Mouse (Mus musculus): Measurements from ENCODE around the gene Wnk1. TPM values are rescaled to one million over a fixed set of nuclear protein-coding genes. Genes with fewer than 3 reads are reported as not detected.

The Wnk1 gene
- polyA plus RNA-seq, 1 experiment from 2014 or later, result 94.9 TPM

DNA sequence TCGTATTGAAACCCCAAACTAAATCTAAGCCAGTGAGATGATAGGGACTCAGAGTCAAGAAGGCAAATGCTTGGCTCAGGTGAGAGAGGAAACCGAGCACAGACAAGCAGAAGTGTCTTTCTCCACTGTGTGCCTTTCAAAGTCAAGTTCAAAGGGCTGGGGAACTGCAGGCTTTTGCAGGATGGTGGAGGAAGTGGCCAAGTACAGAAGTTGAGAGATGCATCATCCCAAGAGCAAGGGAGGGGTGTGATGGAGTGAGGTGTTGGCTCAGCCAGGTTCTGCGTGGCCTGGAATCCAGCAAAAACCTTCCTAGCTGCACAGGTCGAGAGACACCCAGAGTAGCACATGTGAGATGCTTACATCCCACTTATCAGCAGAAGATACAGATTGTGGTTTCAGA lies 43.0 kb upstream of the Wnk1 start:
- WGBS, result 75% methylated on average over 4 of the region's 4 CpGs
- H3K4me2 ChIP-seq (ENCODE audit: low read length), result no peak overlapping the region
- no peak for ATAC-seq (ENCODE audit: insufficient number of reproducible peaks, insufficient read depth, low FRiP score, low read depth)
- H3K4me3 ChIP-seq (ENCODE audit: control insufficient read depth in 1 of 2, insufficient read depth in 1 of 2, low read depth in 1 of 2, low read length in 2 of 2), result no peak overlapping the region
- no peaks in the 10 kb centered on the region for H3K36me3 ChIP-seq (ENCODE audit: control insufficient read depth, insufficient read depth, low read length)
- H3K27me3 ChIP-seq (ENCODE audit: control insufficient read depth, insufficient read depth, low read length), result no peaks in the 10 kb centered on the region
- H3K4me1 ChIP-seq (ENCODE audit: control insufficient read depth in 2 of 2, insufficient read depth in 2 of 2, low read length in 2 of 2), result no peaks in the 10 kb centered on the region
- H3K9ac ChIP-seq (ENCODE audit: low read length), result no peak overlapping the region
- no peak overlapping the region for H3K27ac ChIP-seq (replicated peaks in 1 of 2; ENCODE audit: control insufficient read depth in 1 of 2, insufficient read depth in 1 of 2, low read depth in 2 of 2, low read length in 2 of 2)
- H3K9me3 ChIP-seq (ENCODE audit: control insufficient read depth, low read length), result no peaks in the 10 kb centered on the region

DNA sequence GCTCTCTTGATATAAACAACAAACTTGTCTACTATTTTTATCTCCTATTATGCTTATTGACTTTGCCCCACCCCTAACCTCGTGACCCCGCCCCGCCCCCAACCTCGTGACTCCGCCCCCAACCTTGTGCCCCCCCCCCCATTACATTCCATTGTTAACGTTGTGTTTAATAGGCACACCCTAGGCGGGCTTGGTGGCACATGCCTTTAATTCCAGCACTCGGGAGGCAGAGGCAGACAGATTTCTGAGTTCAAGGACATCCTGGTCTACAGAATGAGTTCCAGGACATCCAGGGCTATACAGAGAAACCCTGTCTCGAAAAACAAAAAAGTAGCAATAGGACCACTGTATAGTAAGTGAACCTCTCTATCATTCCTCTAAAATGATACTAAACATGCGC lies 41.1 kb upstream of the Wnk1 start:
- WGBS, result 82% methylated on average over 10 of the region's 10 CpGs
- Histone ChIP-seq H3K27ac (replicated peaks in 1 of 2; ENCODE audit: control insufficient read depth in 1 of 2, insufficient read depth in 1 of 2, low read depth in 2 of 2, low read length in 2 of 2) (no peak overlapping the region), H3K9me3 (ENCODE audit: control insufficient read depth, low read length) (no peaks in the 10 kb centered on the region), H3K4me1 (ENCODE audit: control insufficient read depth in 2 of 2, insufficient read depth in 2 of 2, low read length in 2 of 2) (no peaks in the 10 kb centered on the region), H3K36me3 (ENCODE audit: control insufficient read depth, insufficient read depth, low read length) (no peaks in the 10 kb centered on the region), H3K27me3 (ENCODE audit: control insufficient read depth, insufficient read depth, low read length) (no peaks in the 10 kb centered on the region), H3K4me2 (ENCODE audit: low read length) (no peak overlapping the region), H3K9ac (ENCODE audit: low read length) (no peak overlapping the region), H3K4me3 (ENCODE audit: control insufficient read depth in 1 of 2, insufficient read depth in 1 of 2, low read depth in 1 of 2, low read length in 2 of 2) (no peak overlapping the region)
- no peak for ATAC-seq (ENCODE audit: insufficient number of reproducible peaks, insufficient read depth, low FRiP score, low read depth)

DNA sequence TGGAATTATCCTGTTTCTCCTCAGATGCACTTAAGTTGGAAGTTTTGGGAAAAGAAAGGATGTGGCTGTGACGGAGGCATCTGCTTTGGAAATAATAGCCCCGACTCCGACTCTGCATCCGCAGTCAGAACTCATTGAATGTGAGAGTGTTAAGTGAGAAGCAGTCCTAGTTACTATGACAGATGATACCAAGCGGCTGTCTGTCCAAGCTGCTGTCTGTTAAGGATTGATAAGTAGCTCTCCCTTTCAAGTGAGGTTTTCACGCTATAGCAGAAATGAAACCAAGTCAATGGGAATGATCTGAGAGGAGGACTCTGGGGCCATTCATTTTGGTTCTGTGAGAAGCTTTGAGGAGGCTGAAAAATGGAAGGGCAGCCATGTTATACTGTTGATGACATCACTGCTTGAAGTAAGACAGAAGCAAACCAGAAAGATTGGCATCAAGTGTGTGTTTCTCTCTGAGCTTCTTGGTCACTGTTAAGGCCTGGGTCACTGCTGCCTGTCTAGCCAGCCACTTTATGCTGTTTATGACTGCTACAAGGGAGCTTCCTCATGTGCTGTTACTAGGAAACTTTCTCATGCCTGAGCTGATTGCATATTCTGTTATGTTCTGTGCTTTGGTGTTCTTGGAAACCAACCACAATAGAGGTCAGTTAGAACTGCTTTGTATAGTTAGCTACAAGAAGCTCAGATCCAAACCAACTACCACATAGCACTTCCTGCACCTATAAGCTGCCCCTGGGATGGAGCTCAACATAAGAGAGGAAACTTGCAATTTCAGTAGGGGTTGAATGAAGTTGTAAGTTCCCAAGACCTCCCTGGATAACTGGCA lies 38.4 kb upstream of the Wnk1 start:
- no peaks in the 10 kb centered on the region for H3K9me3 ChIP-seq (ENCODE audit: control insufficient read depth, low read length)
- no peak overlapping the region for H3K4me2 ChIP-seq (ENCODE audit: low read length)
- H3K9ac ChIP-seq (ENCODE audit: low read length), result no peak overlapping the region
- WGBS, result 68% methylated on average over 6 of the region's 6 CpGs
- H3K36me3 ChIP-seq (ENCODE audit: control insufficient read depth, insufficient read depth, low read length), result no peaks in the 10 kb centered on the region
- ATAC-seq (ENCODE audit: insufficient number of reproducible peaks, insufficient read depth, low FRiP score, low read depth), result no peak
- no peaks in the 10 kb centered on the region for H3K4me1 ChIP-seq (ENCODE audit: control insufficient read depth in 2 of 2, insufficient read depth in 2 of 2, low read length in 2 of 2)
- no peaks in the 10 kb centered on the region for H3K27me3 ChIP-seq (ENCODE audit: control insufficient read depth, insufficient read depth, low read length)
- no peak overlapping the region for H3K27ac ChIP-seq (replicated peaks in 1 of 2; ENCODE audit: control insufficient read depth in 1 of 2, insufficient read depth in 1 of 2, low read depth in 2 of 2, low read length in 2 of 2)
- no peak overlapping the region for H3K4me3 ChIP-seq (ENCODE audit: control insufficient read depth in 1 of 2, insufficient read depth in 1 of 2, low read depth in 1 of 2, low read length in 2 of 2)

DNA sequence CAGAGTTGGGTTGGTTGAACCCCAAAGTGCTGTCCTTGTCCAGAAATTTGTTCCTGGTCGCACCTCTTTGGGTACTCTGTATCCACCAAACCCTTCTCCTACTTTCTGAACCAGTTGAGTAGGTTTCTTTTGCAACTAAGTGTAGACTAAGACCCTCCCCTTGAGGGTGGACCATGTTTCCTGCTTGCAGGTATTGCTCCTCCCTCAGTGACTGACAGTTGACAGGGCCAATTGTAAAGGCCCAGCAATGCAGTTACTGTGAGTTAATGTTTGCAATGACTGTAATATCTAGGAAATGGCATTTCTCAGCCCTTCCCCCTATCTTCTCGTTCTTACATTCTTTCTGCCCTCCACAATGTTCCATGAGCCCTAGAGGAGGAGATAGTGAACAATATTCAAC lies 34.2 kb upstream of the Wnk1 start:
- no peak for ATAC-seq (ENCODE audit: insufficient number of reproducible peaks, insufficient read depth, low FRiP score, low read depth)
- 50% methylated on average over 2 of the region's 2 CpGs for WGBS

DNA sequence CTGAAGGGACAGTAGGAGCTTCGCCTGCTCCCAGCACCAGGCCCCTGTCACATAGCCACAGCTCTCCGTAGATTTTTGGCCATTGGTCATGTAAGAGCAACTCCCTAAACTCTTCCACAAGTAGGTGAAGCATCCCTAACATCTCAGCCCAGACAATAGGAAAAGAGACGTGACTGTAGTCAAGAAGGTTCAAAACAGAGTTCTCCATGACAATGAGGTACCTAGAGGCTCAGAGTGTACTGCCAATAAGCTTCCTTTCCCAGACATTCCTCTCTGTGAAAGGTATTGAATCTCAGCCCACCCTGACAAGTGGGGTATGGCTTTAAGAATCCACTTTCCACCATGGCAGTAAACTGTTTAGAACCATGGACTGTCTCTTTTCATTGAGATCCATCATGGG lies 31.1 kb upstream of the Wnk1 start:
- no peak overlapping the region for H3K9ac ChIP-seq (ENCODE audit: low read length)
- H3K27me3 ChIP-seq (ENCODE audit: control insufficient read depth, insufficient read depth, low read length), result no peaks in the 10 kb centered on the region
- no peak overlapping the region for H3K4me3 ChIP-seq (ENCODE audit: control insufficient read depth in 1 of 2, insufficient read depth in 1 of 2, low read depth in 1 of 2, low read length in 2 of 2)
- no peak overlapping the region for H3K27ac ChIP-seq (replicated peaks in 1 of 2; ENCODE audit: control insufficient read depth in 1 of 2, insufficient read depth in 1 of 2, low read depth in 2 of 2, low read length in 2 of 2)
- peaks cover 5% of the 10 kb centered on the region; the same call in 1 of the 2 replicates for H3K9me3 ChIP-seq (ENCODE audit: control insufficient read depth, low read length)
- H3K36me3 ChIP-seq (ENCODE audit: control insufficient read depth, insufficient read depth, low read length), result no peaks in the 10 kb centered on the region
- H3K4me1 ChIP-seq (ENCODE audit: control insufficient read depth in 2 of 2, insufficient read depth in 2 of 2, low read length in 2 of 2), result no peaks in the 10 kb centered on the region; a peak in 1 of 4 replicates
- no peak for ATAC-seq (ENCODE audit: insufficient number of reproducible peaks, insufficient read depth, low FRiP score, low read depth)
- no peak overlapping the region for H3K4me2 ChIP-seq (ENCODE audit: low read length)
- 87% methylated on average over 3 of the region's 3 CpGs for WGBS

More for the DNA sequence above, 34.2 kb upstream of the Wnk1 start:
- H3K9ac ChIP-seq (ENCODE audit: low read length), result no peak overlapping the region
- H3K4me3 ChIP-seq (ENCODE audit: control insufficient read depth in 1 of 2, insufficient read depth in 1 of 2, low read depth in 1 of 2, low read length in 2 of 2), result no peak overlapping the region
- no peaks in the 10 kb centered on the region for H3K4me1 ChIP-seq (ENCODE audit: control insufficient read depth in 2 of 2, insufficient read depth in 2 of 2, low read length in 2 of 2)
- H3K27me3 ChIP-seq (ENCODE audit: control insufficient read depth, insufficient read depth, low read length), result no peaks in the 10 kb centered on the region
- peaks cover 5% of the 10 kb centered on the region; the same call in 1 of the 2 replicates for H3K9me3 ChIP-seq (ENCODE audit: control insufficient read depth, low read length)
- no peak overlapping the region for H3K4me2 ChIP-seq (ENCODE audit: low read length)
- no peak overlapping the region for H3K27ac ChIP-seq (replicated peaks in 1 of 2; ENCODE audit: control insufficient read depth in 1 of 2, insufficient read depth in 1 of 2, low read depth in 2 of 2, low read length in 2 of 2)
- H3K36me3 ChIP-seq (ENCODE audit: control insufficient read depth, insufficient read depth, low read length), result no peaks in the 10 kb centered on the region

DNA sequence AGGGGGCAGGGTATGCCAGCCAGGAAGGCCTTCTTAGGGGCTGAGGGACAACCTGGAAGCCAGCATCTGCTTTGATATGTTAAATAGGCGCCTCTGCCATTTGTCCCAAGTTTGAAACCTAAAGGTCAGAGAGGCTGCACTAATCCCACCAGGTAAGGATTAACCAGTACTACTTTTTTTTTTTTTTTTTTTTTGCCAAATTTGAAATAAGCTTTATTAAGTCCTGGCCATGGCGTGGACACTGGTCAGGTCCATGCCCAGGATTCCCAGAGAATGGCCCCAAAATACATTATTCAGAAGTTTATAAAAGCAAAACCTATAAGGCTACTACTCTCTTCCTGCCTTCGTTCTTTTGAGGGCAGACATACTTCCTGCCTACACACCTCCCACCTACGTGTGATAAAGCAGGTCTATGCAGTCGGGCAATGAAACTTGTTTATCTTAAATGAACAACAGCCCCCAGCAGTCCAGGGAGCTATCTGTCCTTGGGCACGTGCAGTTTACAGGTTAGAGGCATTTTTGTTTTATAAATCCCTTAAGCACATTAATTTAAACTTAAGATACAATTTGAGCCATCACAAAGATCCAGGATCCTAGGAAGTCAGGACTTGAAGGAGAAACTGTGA lies 27.2 kb upstream of the Wnk1 start:
- no peaks in the 10 kb centered on the region; a peak in 1 of 4 replicates for H3K4me1 ChIP-seq (ENCODE audit: control insufficient read depth in 2 of 2, insufficient read depth in 2 of 2, low read length in 2 of 2)
- 61% methylated on average over 6 of the region's 6 CpGs for WGBS
- H3K36me3 ChIP-seq (ENCODE audit: control insufficient read depth, insufficient read depth, low read length), result no peaks in the 10 kb centered on the region
- H3K27ac ChIP-seq (replicated peaks in 1 of 2; ENCODE audit: control insufficient read depth in 1 of 2, insufficient read depth in 1 of 2, low read depth in 2 of 2, low read length in 2 of 2), result no peak overlapping the region
- no peak for ATAC-seq (ENCODE audit: insufficient number of reproducible peaks, insufficient read depth, low FRiP score, low read depth)
- H3K27me3 ChIP-seq (ENCODE audit: control insufficient read depth, insufficient read depth, low read length), result no peaks in the 10 kb centered on the region
- H3K9me3 ChIP-seq (ENCODE audit: control insufficient read depth, low read length), result peaks cover 1% of the 10 kb centered on the region; the same call in 1 of the 2 replicates
- no peak overlapping the region for H3K4me3 ChIP-seq (ENCODE audit: control insufficient read depth in 1 of 2, insufficient read depth in 1 of 2, low read depth in 1 of 2, low read length in 2 of 2)
- no peak overlapping the region for H3K9ac ChIP-seq (ENCODE audit: low read length)
- H3K4me2 ChIP-seq (ENCODE audit: low read length), result no peak overlapping the region

DNA sequence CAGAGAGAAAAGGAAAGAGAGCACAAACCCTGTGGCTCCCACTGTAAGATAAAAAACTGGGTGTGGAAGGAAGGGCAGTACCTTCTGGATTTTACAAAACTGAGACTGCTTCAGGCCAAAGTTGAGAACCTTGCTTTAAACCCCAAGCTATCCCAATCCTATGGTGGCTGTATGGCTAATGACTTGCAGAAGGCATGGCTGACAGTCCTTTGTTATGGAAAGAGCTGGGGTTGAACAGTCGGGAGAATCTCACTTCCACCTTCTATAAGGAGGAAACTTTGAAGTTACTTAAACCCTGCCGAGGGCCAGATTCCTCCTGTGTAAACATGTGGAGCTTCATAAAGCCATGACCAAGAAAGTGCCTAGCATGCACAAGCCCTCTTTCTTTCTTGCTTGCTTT lies 26.2 kb upstream of the Wnk1 start:
- H3K36me3 ChIP-seq (ENCODE audit: control insufficient read depth, insufficient read depth, low read length), result no peaks in the 10 kb centered on the region
- H3K4me2 ChIP-seq (ENCODE audit: low read length), result no peak overlapping the region
- no peak overlapping the region for H3K4me3 ChIP-seq (ENCODE audit: control insufficient read depth in 1 of 2, insufficient read depth in 1 of 2, low read depth in 1 of 2, low read length in 2 of 2)
- no peaks in the 10 kb centered on the region for H3K27me3 ChIP-seq (ENCODE audit: control insufficient read depth, insufficient read depth, low read length)
- WGBS, result 51% methylated on average over 2 of the region's 2 CpGs
- H3K9ac ChIP-seq (ENCODE audit: low read length), result no peak overlapping the region
- no peaks in the 10 kb centered on the region for H3K9me3 ChIP-seq (ENCODE audit: control insufficient read depth, low read length)
- no peaks in the 10 kb centered on the region; a peak in 1 of 4 replicates for H3K4me1 ChIP-seq (ENCODE audit: control insufficient read depth in 2 of 2, insufficient read depth in 2 of 2, low read length in 2 of 2)
- no peak for ATAC-seq (ENCODE audit: insufficient number of reproducible peaks, insufficient read depth, low FRiP score, low read depth)
- H3K27ac ChIP-seq (replicated peaks in 1 of 2; ENCODE audit: control insufficient read depth in 1 of 2, insufficient read depth in 1 of 2, low read depth in 2 of 2, low read length in 2 of 2), result no peak overlapping the region
